Mouse (Mus musculus): ENCODE measurements around the gene Aqp3. TPM values are rescaled to one million over a fixed set of nuclear protein-coding genes. Genes with fewer than 3 reads are reported as not detected.
A peak's percentile ranks its signal among the peaks of the same experiment; 100 is the strongest.

Gene Aqp3
- total and polyA plus RNA-seq, 3 experiments = 0.12 to 0.42 TPM; not detected in 1

- TF ChIP-seq EP300 (IDR thresholded peaks at IDR 0.05; ENCODE audit: low read depth in 1 of 2, low read length in 2 of 2) = no peak
- TF ChIP-seq GATA1 (IDR thresholded peaks at IDR 0.05; ENCODE audit: low read depth, low read length) = no peak
- peak; percentile 88 for TF ChIP-seq SMC3 (IDR thresholded peaks at IDR 0.05; ENCODE audit: low read depth, low read length)
- TF ChIP-seq BHLHE40 (IDR thresholded peaks at IDR 0.05; ENCODE audit: borderline replicate concordance, low read depth, low read length) = no peak; the same call in 1 of the 2 replicates
- TF ChIP-seq E2F4 (IDR thresholded peaks at IDR 0.05; ENCODE audit: borderline replicate concordance, low read depth, low read length) = no peak
- no peak for TF ChIP-seq NELFE (IDR thresholded peaks at IDR 0.05; ENCODE audit: low read depth, low read length)
- no peak for TF ChIP-seq POLR2AphosphoS2 (IDR thresholded peaks at IDR 0.05; ENCODE audit: low read length)
- peak; percentile 60 to 92 (median 88) for TF ChIP-seq CTCF (IDR thresholded peaks at IDR 0.05 in 2 of 3, conservative IDR thresholded peaks at IDR 0.05 in 1 of 3; ENCODE audit: control insufficient read depth in 1 of 3, insufficient read depth in 1 of 3, low read depth in 2 of 3, low read length in 3 of 3, poor library complexity in 1 of 3, severe bottlenecking in 1 of 3)
- TF ChIP-seq TCF12 (IDR thresholded peaks at IDR 0.05; ENCODE audit: low read depth, low read length) = no peak
- TF ChIP-seq CHD2 (IDR thresholded peaks at IDR 0.05; ENCODE audit: low read length) = no peak
- peak; percentile 94 for TF ChIP-seq ZC3H11A (IDR thresholded peaks at IDR 0.05; ENCODE audit: low read depth, low read length)
- no peak for TF ChIP-seq MAFK (IDR thresholded peaks at IDR 0.05; ENCODE audit: borderline replicate concordance, low read depth, low read length)
- TF ChIP-seq ELF1 (IDR thresholded peaks at IDR 0.05; ENCODE audit: low read depth, low read length) = no peak
- TF ChIP-seq MAX (IDR thresholded peaks at IDR 0.05; ENCODE audit: low read length) = no peak
- no peak for TF ChIP-seq KAT2A (conservative IDR thresholded peaks at IDR 0.05; ENCODE audit: low read depth, low read length)
- TF ChIP-seq NRF1 (IDR thresholded peaks at IDR 0.05; ENCODE audit: insufficient read depth, low read depth, low read length, poor library complexity, severe bottlenecking) = no peak
These were observed 47.0 kb downstream of the Aqp3 start (continued) for GRCm38 (mm10) chr4:41050726-41051675.

- no peak overlapping the region for H3K9ac ChIP-seq (ENCODE audit: control insufficient read depth, low read depth, low read length, poor library complexity, severe bottlenecking)
- H3K36me3 ChIP-seq (ENCODE audit: control insufficient read depth in 1 of 2, insufficient read depth in 2 of 2, low read length in 2 of 2) = no peaks in the 10 kb centered on the region
- no peak overlapping the region for H3K27ac ChIP-seq (ENCODE audit: control insufficient read depth, low read depth, low read length)
- H3K4me1 ChIP-seq (ENCODE audit: control insufficient read depth in 1 of 2, insufficient read depth in 2 of 2, low read length in 2 of 2) = no peaks in the 10 kb centered on the region
- H3K79me2 ChIP-seq (ENCODE audit: control insufficient read depth, insufficient read depth, low read length, poor library complexity) = no peaks in the 10 kb centered on the region
- no peaks in the 10 kb centered on the region for H3K9me3 ChIP-seq (replicated peaks; ENCODE audit: insufficient read depth, low read length)
- TF ChIP-seq ZMIZ1 (IDR thresholded peaks at IDR 0.05; ENCODE audit: low read depth, low read length) = no peak
- DNase-seq (ENCODE audit: low read depth, low spot score) = no peak
- H3K27me3 ChIP-seq (ENCODE audit: control insufficient read depth in 1 of 2, insufficient read depth in 2 of 2, low read length in 2 of 2) = no peaks in the 10 kb centered on the region
- H3K4me3 ChIP-seq (ENCODE audit: control insufficient read depth in 1 of 2, insufficient read depth in 1 of 2, low read depth in 2 of 2, low read length in 2 of 2) = no peak overlapping the region
These were observed 49.1 kb downstream of the Aqp3 start for GRCm38 (mm10) chr4:41048926-41049325.

All from MEL (cell line).